Mouse (Mus musculus) limb, embryonic 11.5 days (tissue): ENCODE data around the gene Btbd35f28. TPM values are rescaled to one million over a fixed set of nuclear protein-coding genes. Genes with fewer than 3 reads are reported as not detected.
"Not testable (repeated sequence)": the region's sequence is repeated elsewhere in the genome, so short reads cannot be mapped to it uniquely, and the experiment has no call there.

Experiments
- ATAC-seq: fragments of 200-750 bp; cut with Nextera tagmentation; 2 replicates; pipeline ENCODE4 v1.8.0; 2017; ENCODE audit warnings: low read depth; ENCODE audit not compliant: insufficient number of reproducible peaks, low FRiP score, low TSS enrichment
- DNase-seq: peaks from one replicate; pipeline ENCODE4 v3.0.0-alpha.2; 2015; ENCODE audit warnings: low spot score
- H3K27ac ChIP-seq: fragments of 300-500 bp; sonication (generic); replicated peaks from 2 replicates; pipeline ENCODE4 v1.5.1; 2014; ENCODE audit warnings: low read depth, mild to moderate bottlenecking, low read length
- H3K27me3 ChIP-seq: fragments of 300-500 bp; sonication (generic); 2 replicates; pipeline ENCODE4 v1.6.1; 2014; ENCODE audit warnings: mild to moderate bottlenecking, low read length, mixed read lengths; ENCODE audit not compliant: control insufficient read depth, insufficient read depth
- H3K36me3 ChIP-seq: fragments of 300-500 bp; sonication (generic); 2 replicates; pipeline ENCODE4 v1.6.1; 2014; ENCODE audit warnings: mild to moderate bottlenecking, low read length, moderate library complexity, mixed read lengths; ENCODE audit not compliant: control insufficient read depth, insufficient read depth
- H3K4me1 ChIP-seq: fragments of 300-500 bp; sonication (generic); 2 replicates; pipeline ENCODE4 v1.6.1; 2014; ENCODE audit warnings: low read length, mixed read lengths; ENCODE audit not compliant: control insufficient read depth, insufficient read depth
- H3K4me2 ChIP-seq: fragments of 300-500 bp; sonication (generic); 2 replicates; pipeline ENCODE4 v1.6.1; 2014; ENCODE audit warnings: low read depth, mild to moderate bottlenecking, moderate library complexity; ENCODE audit not compliant: severe bottlenecking
- H3K4me3 ChIP-seq: fragments of 300-500 bp; sonication (generic); 2 replicates; pipeline ENCODE4 v1.5.1; 2014; ENCODE audit warnings: low read depth, low read length
- H3K9ac ChIP-seq: fragments of 300-500 bp; sonication (generic); 2 replicates; pipeline ENCODE4 v1.6.1; 2014; ENCODE audit warnings: mild to moderate bottlenecking, low read length
- H3K9me3 ChIP-seq: fragments of 300-500 bp; sonication (generic); 2 replicates; pipeline ENCODE4 v1.6.1; 2016; ENCODE audit warnings: low read length; ENCODE audit not compliant: control insufficient read depth
- WGBS: fragments of 180-500 bp; shearing (Covaris S2); extraction: QIAGEN DNeasy Blood & Tissue Kit; methylation state at CpG from one replicate; pipeline ENCODE4 v1.1.7; 2014; 5-methylcytosine and 5-hydroxymethylcytosine counted together
- polyA plus RNA-seq: library from polyadenylated mRNA; unstranded; fragments of >200 nt; fragmentation: Nextera tagmentation; extraction: Ambion mirVana; gene quantifications from 2 replicates; pipeline ENCODE4 v1.2.1, GENCODE M21; 2014

Btbd35f28 gene
- not detected in 2 replicates for polyA plus RNA-seq

DNA sequence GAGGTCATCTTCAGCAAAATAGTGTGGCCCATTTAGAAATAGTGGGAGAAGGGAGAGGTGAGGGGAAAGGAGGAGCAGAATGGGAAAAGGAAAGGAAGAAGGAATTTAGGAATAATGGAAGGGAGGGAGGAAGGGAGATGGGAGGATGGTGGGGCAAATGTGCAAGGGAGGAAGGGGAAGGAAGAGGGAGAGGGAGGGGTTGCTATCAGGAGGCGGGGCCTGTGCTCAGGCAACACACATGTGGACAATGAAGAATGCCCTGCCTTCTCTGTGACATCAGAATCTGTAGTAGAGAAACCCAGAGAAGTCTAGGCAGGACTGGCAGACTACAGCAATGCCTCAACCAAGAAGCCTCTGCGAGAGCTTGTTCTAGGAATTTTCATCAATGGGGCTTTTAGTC is at the start of gene Btbd35f28:
Gene Btbd35f28, plus strand, starts transcription at position 301 of the 400 bp plus-strand sequence.
- DNase-seq, H3K4me2 ChIP-seq, H3K27me3 ChIP-seq, H3K9ac ChIP-seq, H3K4me3 ChIP-seq, H3K9me3 ChIP-seq, H3K4me1 ChIP-seq, H3K27ac ChIP-seq, H3K36me3 ChIP-seq, ATAC-seq: not testable (repeated sequence)
- no CpG with 5 or more reads among the region's 2 CpGs for WGBS

Other genes with a start within 250 kb of the Btbd35f28 start
- gene Btbd35f16, start 239.6 kb upstream of the Btbd35f28 start, polyA plus RNA-seq, result not detected in 2 replicates
- gene Btbd35f3, start 158.9 kb upstream of the Btbd35f28 start, polyA plus RNA-seq, result not detected in 2 replicates
- gene Btbd35f20, start 94.7 kb downstream of the Btbd35f28 start, polyA plus RNA-seq, result not detected in 2 replicates
- not detected in 2 replicates for gene Btbd35f17, start 174.1 kb downstream of the Btbd35f28 start, polyA plus RNA-seq